Mouse (Mus musculus) G1E (cell line): ENCODE results near the gene Wfdc12.

Experiments
- CTCF ChIP-seq: IDR thresholded peaks from 2 replicates; pipeline ENCODE4 v1.5.1; 2012; ENCODE audit warnings: low read depth, low read length, inconsistent platforms, mixed read lengths
- POLR2AphosphoS5 ChIP-seq: IDR thresholded peaks from 2 replicates; pipeline ENCODE4 v1.6.1; 2012; ENCODE audit warnings: low read depth, low read length, inconsistent platforms; ENCODE audit not compliant: insufficient replicate concordance
- TAL1 ChIP-seq: conservative IDR thresholded peaks from 2 replicates; pipeline ENCODE4 v1.6.1; 2012; ENCODE audit warnings: low read depth, low read length, inconsistent platforms, mixed read lengths

- TF ChIP-seq POLR2AphosphoS5: no peak
- TF ChIP-seq TAL1: no peak
- TF ChIP-seq CTCF: no peak
These were observed 5.7 kb upstream of the Wfdc12 start for GRCm38 (mm10) chr2:164195971-164196699.
